Mouse (Mus musculus) heart, postnatal 36 days (tissue): Measurements from ENCODE around the gene Slfn14. TPM values are rescaled to one million over a fixed set of nuclear protein-coding genes. Genes with fewer than 3 reads are reported as not detected.
"Not testable (repeated sequence)": the region's sequence is repeated elsewhere in the genome, so short reads cannot be mapped to it uniquely, and the experiment has no call there.

Experiments
- DNase-seq, 2 experiments: peaks; one replicate each; pipeline ENCODE4 v3.0.0; 2021 to 2022
- intact Hi-C: fragments of 180-260 bp; cut with DNase I; formaldehyde crosslinking; loops from one replicate; pipeline ENCODE4 v1.15.1; 2025
- total RNA-seq, 2 experiments: library from RNA; stranded (reverse); gene quantifications; 2 replicates each; pipeline ENCODE4 v1.2.3; 2021

The Slfn14 gene
- total RNA-seq, result under 1 TPM; 0.11 TPM

- no peak for DNase-seq
- intact Hi-C loops, result no loop called here
Observed at GRCm38 (mm10) chr11:83286566-83286965, at the start of gene Slfn14. Gene Slfn14, minus strand, starts transcription at chr11:83286726.

- intact Hi-C loops, result no loop called here
Observed at GRCm38 (mm10) chr11:83335826-83336225, 49.3 kb upstream of the Slfn14 start.

GRCm38 (mm10) chr11:83327427-83327826, 40.9 kb upstream of the Slfn14 start:
- intact Hi-C loops, result loop anchor here (1.0 kb wide), 1 partner anchor 98 kb away; no protein-coding TSS in a partner anchor

More at GRCm38 (mm10) chr11:83335826-83336225, 49.3 kb upstream of the Slfn14 start:
- no peak for DNase-seq

GRCm38 (mm10) chr11:83326692-83327091, 40.2 kb upstream of the Slfn14 start:
- intact Hi-C loops, result loop anchor here (1.0 kb wide), 1 partner anchor 99 kb away; no protein-coding TSS in a partner anchor
- not testable (repeated sequence) for DNase-seq

More at GRCm38 (mm10) chr11:83327427-83327826, 40.9 kb upstream of the Slfn14 start:
- DNase-seq, result peak; percentile 25 to 55

- intact Hi-C loops, result no loop called here
- no peak for DNase-seq
Observed at GRCm38 (mm10) chr11:83319048-83319447, 32.5 kb upstream of the Slfn14 start.

GRCm38 (mm10) chr11:83312471-83312870, 25.9 kb upstream of the Slfn14 start:
- intact Hi-C loops, result no loop called here
- no peak for DNase-seq

GRCm38 (mm10) chr11:83306700-83307253, 20.3 kb upstream of the Slfn14 start:
- DNase-seq, result no peak
- intact Hi-C loops, result no loop called here

GRCm38 (mm10) chr11:83304485-83304884, 18.0 kb upstream of the Slfn14 start:
- no peak for DNase-seq
- intact Hi-C loops, result no loop called here

- intact Hi-C loops, result no loop called here
- DNase-seq, result no peak
Observed at GRCm38 (mm10) chr11:83303751-83304150, 17.2 kb upstream of the Slfn14 start.

GRCm38 (mm10) chr11:83302526-83303251, 16.2 kb upstream of the Slfn14 start, which contains the start of gene Pex12:
Gene Pex12, minus strand, starts transcription at chr11:83302586.
- intact Hi-C loops, result no loop called here

GRCm38 (mm10) chr11:83302124-83302523, 15.6 kb upstream of the Slfn14 start:
- no peak for DNase-seq
- intact Hi-C loops, result no loop called here

More at GRCm38 (mm10) chr11:83302526-83303251, 16.2 kb upstream of the Slfn14 start, which contains the start of gene Pex12:
- peak; percentile 94 to 96 for DNase-seq

GRCm38 (mm10) chr11:83301431-83301831, 14.9 kb upstream of the Slfn14 start:
- intact Hi-C loops, result no loop called here
- DNase-seq, result no peak

- intact Hi-C loops, result loop anchor here (10.0 kb wide), 1 partner anchor 515 kb away; the partner anchor contains the start of gene Lig3
- DNase-seq, result no peak
Observed at GRCm38 (mm10) chr11:83299724-83300123, 13.2 kb upstream of the Slfn14 start.

- intact Hi-C loops, result loop anchor here (10.0 kb wide), 1 partner anchor 514 kb away; the partner anchor contains the start of gene Lig3
Observed at GRCm38 (mm10) chr11:83298225-83299195, 12.0 kb upstream of the Slfn14 start, which contains the start of gene Ap2b1. Gene Ap2b1, plus strand, starts transcription at chr11:83299024.

GRCm38 (mm10) chr11:83297816-83298215, 11.3 kb upstream of the Slfn14 start:
- no peak for DNase-seq
- intact Hi-C loops, result loop anchor here (10.0 kb wide), 1 partner anchor 513 kb away; the partner anchor contains the start of gene Lig3

More at GRCm38 (mm10) chr11:83298225-83299195, 12.0 kb upstream of the Slfn14 start, which contains the start of gene Ap2b1:
- peak; percentile 90 to 91 for DNase-seq

GRCm38 (mm10) chr11:83294133-83294532, 7.6 kb upstream of the Slfn14 start:
- intact Hi-C loops, result loop anchor here (10.0 kb wide), 1 partner anchor 509 kb away; the partner anchor contains the start of gene Lig3
- DNase-seq, result no peak

- intact Hi-C loops, result loop anchor here (10.0 kb wide), 1 partner anchor 508 kb away; the partner anchor contains the start of gene Lig3
- DNase-seq, result no peak
Observed at GRCm38 (mm10) chr11:83293182-83293581, 6.7 kb upstream of the Slfn14 start.

- DNase-seq, result no peak
- intact Hi-C loops, result loop anchor here (10.0 kb wide), 1 partner anchor 507 kb away; the partner anchor contains the start of gene Lig3
Observed at GRCm38 (mm10) chr11:83292251-83292587, 5.7 kb upstream of the Slfn14 start.

GRCm38 (mm10) chr11:83291375-83292250, 5.1 kb upstream of the Slfn14 start:
- DNase-seq, result peak; percentile 92
- intact Hi-C loops, result loop anchor here (2.0 to 10.0 kb wide), 2 partner anchors 21 to 507 kb away; partner anchors contain the start of gene Lig3
